Mouse (Mus musculus): ENCODE results near the gene Trim24.

GRCm38 (mm10) chr6:37823731-37824130 lies 46.9 kb upstream of the Trim24 start:
- no peak for TF ChIP-seq CTCF (IDR thresholded peaks at IDR 0.05; ENCODE audit: borderline replicate concordance, insufficient read depth, low read length)
- no peak for TF ChIP-seq POLR2A (IDR thresholded peaks at IDR 0.05; ENCODE audit: low read depth, low read length)

All from embryonic fibroblast, embryonic 13.5 days (primary cell).